Mouse (Mus musculus) mesoderm, embryonic 11.5 days (tissue): Measurements from ENCODE around the gene Crnkl1.
A peak's percentile ranks its signal among the peaks of the same experiment; 100 is the strongest.
"Not testable (repeated sequence)": the region's sequence is repeated elsewhere in the genome, so short reads cannot be mapped to it uniquely, and the experiment has no call there.

ENCODE experiments used
- DNase-seq: peaks from one replicate; pipeline ENCODE4 v3.0.0-alpha.2; 2012; ENCODE audit warnings: low read depth, low spot score

The Crnkl1 gene

DNA sequence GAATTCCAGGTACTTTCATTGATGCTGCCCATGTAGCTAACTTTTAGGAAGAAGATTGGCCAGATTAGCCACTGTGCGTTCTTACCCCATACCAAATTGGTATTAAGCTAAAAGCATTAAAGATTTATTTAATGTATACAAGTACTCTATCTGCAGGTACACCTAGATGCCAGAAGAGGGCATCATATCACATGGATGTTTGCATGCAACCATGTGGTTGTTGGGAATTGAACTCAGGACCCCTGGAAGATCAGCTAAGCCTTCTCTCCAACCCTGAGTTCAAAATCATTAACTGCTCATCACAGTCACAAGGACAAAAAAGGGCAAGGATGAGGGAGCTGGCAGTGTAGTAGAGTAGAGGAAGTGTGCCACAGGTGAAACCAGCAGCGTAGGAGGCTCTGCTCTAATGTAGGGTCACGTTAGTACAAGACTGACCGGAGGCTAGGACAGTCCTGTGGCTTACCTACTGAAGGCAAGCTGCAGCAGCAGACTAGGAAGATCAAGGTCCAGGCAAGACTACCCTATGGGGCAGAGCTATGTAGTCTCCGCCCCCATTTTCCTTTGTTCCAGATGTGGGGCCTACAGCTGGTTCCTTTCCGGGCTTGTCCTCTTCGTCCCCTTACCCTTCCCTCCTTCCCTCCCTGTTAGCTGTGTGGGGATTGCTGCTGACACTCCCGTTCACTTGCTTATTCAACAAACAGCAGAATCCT lies 13.7 kb downstream of the Crnkl1 start:
- DNase-seq, result no peak

DNA sequence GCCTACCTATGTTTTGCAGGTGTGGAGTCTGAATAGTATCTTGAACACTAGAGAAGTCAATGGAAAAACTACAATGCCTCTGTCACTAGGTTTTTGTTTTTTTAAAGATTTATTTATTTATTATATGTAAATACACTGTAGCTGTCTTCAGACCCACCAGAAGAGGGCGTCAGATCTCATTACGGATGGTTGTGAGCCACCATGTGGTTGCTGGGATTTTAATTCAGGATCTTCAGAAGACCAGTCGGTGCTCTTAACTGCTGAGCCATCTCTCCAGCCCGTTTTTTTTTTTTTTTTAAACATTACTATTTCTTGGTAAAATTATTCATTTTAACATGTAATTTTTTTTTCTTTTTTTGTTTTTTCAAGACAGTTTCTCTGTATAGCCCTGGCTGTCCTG lies 28.9 kb downstream of the Crnkl1 start:
- not testable (repeated sequence) for DNase-seq

DNA sequence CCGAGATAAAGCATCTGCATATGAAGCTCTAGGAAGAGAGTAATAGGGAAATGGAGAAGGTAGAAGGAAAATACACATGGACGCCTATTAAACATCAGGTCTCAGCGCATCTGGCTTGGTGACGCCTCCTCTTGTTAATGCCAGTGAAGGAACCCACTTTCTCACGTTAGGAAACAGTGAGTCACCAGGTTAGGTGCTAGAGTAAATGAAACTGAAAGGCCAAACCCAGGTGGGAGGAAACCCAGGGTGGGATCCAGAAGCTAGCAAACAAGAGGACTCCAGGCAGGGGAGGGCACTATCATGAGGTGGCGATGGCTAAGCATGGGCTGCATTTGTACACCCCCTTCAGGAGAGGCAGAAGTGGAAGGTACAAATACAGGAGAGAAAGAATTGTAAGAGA lies 29.7 kb downstream of the Crnkl1 start:
- DNase-seq, result no peak

DNA sequence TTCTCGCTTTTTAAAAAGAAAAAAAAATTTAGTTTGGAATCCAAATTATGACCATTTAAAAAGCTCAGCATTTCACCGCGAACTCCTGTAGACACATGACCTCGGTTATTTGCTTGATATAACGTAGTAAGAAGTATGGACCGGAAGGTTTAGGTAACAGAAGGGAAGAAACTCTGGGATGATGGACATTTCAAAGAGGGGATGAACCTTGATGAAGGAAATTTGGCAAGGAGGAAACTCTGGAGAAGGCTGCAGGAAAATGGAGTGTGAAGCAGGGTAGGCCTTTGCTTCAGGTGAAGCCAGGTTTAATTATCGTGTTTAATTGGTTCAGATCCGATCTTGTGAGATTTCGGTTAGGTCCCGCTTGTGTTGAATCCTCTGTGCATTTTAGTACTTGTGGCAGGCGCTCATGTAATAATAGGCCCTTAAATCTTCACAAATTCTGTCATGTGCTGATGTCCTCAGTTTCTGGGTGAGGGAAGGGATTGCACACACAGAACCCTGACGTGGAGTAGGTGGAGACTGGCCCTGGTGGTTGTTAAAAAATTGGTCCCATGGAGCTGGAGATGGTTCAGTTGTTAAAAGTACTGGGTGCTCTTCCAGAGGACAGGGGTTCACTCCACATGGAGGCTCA lies 30.7 kb downstream of the Crnkl1 start:
- DNase-seq, result no peak

DNA sequence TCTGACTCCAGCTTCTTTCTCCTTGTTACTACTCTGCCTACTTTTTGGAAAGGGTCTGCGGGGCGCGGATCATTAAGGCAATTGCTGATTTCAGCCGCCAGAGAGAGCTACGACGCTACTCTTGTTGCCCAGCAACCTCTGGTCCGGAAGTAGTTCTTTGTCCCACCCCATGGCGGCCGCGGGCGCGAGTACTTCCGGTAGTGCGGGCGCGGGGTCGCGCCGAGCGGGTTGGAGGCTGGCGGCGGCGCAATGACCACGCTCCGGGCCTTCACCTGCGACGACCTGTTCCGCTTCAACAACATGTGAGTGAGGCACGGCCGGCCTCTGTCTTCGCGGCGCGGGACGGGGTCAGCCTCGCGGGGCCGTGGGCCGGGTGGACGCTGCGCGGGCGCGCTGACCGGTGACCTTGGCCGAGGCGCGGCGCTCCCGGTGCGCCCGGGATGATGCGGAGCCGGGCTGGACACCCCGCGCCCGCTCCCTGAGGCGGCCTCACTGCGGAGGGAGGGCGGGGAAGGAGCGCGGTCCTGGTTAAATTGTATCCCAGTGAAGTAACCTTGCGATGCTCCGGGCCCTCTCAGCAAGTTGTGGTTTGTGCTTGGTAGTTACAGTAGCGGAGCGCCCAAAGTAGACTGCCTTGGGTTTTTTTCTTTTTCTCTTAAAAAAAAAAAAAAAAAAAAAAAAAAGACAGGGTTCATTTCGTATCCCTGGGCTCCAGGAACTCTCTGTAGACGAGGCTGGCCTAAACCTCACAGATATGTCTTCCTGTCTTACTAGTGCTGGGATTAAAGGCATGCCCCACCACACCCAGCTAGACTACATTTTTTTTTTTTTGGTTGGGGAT lies 31.5 kb downstream of the Crnkl1 start:
- peak; percentile 93 for DNase-seq

DNA sequence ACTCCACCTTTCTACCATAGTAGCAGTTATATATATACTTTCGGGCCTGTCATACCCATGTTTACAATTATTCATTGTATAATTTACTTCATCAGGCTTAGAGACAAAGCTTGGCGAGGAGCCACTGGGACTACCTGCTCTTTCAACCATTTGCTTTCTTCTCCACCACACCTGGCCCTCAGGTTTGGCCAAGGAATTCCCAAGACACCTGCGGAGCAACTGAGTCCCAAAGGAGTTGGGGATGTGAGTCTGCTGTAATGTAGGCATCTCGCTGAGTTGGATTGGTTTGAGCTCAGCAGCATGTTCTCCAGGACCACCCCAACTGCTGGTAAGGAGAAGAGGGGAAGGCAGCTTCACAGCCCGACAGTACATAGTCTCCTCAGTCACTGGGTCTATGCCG lies 33.0 kb downstream of the Crnkl1 start, which contains the start of gene Naa20:
Gene Naa20 (plus strand): TSS at position 239 of the 400 bp plus-strand sequence.
- DNase-seq, result no peak

DNA sequence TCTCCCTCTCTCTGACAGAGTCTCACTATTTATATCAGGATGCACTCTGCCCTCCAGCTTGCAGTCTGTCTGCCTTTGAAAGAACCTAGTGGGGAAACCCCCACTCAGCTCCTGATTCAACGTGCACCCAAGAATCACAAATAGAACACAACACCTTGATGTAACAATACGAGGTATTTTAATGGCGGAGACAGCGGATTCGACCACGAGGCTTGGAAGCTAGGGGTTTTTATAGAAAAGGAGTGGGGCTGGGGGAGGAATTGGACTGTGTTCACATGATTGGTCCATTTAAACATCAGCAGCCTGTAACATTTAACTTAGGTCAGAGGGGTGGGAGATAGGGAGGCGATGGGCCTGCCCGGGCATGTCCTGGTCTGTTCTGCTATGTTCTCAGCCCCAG lies 34.5 kb downstream of the Crnkl1 start:
- not testable (repeated sequence) for DNase-seq

DNA sequence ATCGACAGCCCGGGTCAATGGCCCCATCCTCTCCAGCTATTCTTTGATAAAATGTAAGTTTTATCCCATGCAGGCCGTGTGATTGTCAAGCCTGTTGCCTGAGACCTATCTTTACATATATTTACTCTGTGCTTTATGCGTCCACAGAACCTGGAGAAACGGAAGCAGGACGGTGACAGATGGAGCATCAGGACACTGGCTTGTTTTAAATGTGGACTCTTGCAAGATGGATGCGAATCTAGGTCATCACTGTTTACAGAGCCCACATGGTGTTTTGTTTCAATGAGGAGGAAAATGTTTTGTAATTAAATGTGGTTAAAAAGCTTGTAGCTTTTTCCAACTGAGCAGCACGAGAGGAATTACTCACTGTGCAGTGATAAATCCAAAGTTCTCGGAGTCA lies 36.7 kb downstream of the Crnkl1 start:
- no peak for DNase-seq

DNA sequence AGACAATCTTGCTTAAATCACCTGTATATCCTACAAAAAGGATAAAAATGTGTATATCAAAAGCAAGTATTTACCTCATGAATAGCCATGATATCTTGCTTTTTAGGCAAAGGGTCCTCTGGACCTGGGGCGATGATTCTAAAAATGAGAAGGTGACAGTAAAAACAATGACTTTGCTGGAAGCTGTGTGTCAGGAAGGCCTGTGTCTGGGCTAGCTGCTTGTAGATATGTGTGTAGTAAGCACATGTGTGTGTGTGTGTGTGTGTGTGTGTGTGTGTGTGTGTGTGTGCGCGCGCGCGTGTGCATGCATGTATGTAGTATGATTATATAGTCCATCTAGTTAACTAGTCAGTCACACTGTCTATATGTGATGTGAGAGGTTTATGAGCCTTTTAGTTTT lies 41.1 kb downstream of the Crnkl1 start:
- DNase-seq, result no peak

DNA sequence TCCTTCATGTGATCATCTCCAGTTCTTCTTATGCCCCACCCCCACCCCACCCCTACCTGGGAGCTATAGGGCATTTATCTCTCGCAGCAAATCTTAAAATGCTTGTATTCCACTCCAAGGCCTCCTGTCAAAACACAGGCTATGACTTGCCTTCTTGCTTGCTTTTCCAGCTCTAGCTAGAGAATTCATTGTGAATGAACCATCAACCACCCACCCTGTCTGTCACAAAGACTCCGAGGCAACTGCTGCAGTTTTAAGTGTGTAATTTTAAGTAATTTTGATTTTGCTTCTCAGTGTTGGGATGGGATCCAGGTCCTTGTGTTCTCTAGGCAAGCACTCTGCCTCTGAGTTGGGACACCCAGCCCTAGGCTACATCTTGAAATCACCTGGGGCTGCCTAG lies 44.2 kb downstream of the Crnkl1 start:
- DNase-seq, result no peak

DNA sequence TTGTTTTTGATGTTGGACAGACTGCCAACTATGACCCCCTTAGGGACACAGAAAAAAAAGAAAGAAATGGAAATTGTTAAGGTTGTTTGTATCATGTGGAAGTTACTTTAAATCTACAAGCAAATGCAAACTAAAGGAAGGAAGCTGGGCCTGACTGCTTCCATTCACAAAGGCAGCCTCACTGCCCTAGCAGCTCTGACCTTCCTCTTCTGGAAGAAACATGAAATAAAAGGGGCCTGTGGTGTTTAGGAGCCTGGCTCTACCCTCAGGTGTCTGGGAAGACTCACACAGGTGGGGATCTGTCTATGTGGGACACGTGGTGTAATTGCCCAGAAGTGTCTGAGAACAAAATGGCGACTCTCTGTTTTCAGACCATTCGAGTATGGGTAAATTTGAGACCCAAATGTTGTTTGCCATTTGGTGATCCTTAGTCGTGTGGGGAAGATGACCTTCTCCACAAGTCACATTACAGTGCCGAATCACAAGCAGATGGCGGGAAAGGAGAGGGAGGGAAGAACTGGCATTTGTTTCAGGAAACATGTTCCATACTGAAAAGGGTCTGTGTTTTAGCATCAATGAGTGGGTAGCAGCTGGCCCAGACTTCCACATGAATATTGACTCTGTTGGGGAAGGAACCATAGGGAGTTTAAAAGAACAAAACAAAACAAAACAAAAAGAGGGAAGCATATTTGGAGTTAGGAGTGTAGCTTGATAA lies 45.9 kb downstream of the Crnkl1 start:
- no peak for DNase-seq

DNA sequence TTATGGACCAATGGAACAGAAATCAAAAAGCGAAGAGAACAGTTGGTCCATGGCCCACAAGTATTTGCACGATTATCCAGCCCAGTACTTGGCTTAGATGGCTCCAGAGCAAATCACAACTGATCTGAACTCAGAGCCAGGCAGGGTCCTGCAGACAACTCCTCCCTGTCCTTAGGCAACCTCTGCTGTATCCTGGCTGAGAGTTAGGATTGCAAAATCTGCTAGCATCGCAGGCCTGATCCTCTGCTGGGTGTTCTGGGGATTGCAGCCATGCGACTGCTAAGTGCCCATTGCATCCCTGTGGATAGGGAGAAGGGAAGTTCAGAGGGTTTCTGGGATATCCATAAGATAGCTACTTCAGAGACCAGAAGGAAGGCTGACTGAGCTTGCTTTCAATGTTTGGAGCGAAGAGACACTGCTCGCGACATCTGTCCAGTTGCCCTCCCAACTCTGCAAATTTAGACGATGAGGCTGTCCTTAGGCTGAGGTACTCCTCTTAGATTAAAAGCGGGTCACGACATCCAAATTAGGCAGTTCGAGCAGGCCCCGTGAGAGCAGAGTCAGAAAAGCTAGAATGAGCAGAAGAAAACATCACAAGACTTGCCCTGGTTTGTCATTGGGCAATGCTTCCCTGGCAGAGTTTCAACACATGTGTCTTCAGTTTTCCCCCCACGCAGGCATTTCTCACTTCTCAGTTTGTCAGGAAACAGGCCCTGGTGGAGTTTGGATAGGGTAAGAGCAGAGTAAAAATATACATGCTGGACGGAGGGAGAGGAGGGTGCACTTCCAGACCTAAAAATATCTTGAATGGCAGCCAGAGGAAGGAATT lies 46.7 kb downstream of the Crnkl1 start:
- DNase-seq, result no peak

DNA sequence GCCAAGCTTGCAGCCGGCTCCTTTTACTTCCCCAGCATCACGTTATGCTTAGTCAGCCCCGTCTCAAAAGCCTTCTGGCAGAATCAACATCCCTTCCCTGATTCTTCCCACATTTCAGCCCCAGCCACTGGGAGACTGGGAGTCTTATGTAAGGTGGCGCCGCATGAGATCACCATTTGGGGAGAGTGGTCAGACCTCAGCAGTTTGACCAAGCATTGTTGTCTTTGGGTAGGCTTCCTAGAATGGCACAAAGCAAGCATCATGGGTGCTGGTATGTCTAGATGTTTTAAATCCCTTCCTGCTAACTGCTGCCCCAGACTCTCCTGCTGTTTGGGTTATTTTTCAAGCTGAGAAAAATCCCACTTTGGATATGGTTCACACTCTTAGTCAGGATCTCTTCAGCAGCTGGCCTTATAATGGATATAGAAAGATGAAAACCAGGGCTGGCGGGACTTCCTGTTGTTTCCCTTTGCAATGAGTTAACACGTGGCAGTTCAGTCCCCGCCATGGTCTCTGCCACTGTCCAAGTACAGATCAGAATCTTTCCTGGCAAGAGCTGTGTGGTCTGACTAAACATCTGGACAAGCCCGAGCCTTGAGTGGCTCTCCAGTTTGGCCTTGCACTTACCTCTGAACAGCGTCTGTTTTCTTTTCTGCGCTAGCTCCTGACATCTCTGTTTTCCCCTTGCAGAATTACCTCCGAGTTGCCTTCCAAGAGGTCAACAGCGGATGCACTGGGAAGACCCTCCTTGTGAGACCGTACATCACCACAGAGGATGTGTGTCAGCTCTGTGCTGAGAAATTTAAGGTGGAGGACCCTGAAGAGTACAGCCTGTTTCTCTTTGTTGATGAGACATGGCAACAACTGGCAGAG lies 49.7 kb downstream of the Crnkl1 start:
- DNase-seq, result no peak

DNA sequence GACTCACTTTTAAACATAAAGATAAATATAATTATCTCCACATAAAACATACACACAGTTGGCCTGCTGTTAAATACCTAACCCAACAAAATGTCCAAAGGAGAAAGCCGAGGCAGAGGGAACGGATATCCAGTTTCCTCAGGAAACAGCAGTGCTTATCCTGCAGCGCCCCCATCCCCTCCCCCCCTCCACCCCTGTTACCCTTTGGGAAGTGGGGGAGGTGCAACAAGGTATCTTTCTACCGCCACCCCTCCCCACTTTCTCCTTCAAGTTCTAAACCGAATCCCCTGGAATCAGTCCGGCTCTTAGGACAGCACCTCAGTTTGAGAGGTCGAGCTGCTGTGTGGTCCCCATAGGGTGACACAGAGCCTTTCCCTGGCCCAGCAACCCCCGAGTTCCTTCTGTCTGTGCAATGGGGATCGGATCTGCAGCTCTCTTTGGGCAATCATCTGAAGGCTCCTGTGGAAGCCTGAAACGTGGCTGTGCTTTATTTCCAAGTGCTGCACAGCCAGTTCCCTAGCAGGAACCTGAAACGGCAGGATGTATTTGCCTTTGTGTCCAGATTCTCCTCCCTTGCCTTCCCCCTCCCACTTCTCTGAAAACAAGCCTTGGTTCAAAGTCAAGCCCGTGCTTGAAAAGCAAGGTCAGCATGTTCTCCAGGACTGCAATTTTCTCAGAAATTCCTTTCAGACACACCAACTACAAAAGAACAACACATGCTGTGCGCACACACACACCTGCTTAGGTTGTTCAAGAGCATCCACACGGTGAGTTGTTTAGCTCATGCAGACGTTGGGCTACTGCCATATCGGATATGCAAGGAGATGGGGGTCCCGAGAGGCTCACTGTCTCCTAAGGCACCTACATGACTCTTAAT lies 50.5 kb downstream of the Crnkl1 start:
- DNase-seq, result no peak

DNA sequence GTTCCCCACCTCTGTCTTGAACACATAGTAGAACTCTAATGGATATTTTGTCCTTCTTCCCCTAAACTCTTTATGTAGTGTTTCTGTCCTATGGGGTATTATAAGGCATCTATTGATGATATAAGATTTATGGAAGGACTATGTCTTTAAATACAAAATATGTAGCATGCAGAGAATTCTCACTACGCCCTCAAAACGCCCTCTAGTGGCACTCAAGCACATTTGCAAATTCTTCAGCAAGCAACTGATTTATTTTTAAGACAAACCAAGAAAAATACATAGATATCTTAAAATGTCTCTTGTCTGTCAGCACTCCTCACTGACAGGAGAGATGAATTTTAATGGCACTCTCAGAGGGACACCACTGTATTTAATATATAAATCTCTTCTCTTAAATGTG lies 52.4 kb downstream of the Crnkl1 start:
- no peak for DNase-seq

DNA sequence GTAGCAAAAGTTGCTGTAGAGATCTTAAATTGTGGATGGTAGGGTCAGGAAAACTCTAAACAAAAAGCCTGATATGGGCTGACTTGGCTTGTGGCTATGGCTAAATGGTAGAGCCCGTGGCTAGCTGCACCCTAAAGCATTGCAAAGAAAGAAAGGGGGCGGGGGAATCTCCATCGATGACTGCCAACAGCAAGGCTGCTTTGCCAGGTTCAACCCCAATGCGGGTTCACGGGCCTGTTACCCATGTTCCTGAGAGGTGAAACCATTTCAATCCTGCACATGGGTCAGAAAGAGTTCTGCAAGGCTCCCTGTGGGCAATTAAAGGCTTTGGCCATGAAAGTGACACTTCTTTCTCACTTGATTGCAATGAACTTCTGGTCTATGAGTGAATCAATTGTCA lies 52.9 kb downstream of the Crnkl1 start:
- no peak for DNase-seq

DNA sequence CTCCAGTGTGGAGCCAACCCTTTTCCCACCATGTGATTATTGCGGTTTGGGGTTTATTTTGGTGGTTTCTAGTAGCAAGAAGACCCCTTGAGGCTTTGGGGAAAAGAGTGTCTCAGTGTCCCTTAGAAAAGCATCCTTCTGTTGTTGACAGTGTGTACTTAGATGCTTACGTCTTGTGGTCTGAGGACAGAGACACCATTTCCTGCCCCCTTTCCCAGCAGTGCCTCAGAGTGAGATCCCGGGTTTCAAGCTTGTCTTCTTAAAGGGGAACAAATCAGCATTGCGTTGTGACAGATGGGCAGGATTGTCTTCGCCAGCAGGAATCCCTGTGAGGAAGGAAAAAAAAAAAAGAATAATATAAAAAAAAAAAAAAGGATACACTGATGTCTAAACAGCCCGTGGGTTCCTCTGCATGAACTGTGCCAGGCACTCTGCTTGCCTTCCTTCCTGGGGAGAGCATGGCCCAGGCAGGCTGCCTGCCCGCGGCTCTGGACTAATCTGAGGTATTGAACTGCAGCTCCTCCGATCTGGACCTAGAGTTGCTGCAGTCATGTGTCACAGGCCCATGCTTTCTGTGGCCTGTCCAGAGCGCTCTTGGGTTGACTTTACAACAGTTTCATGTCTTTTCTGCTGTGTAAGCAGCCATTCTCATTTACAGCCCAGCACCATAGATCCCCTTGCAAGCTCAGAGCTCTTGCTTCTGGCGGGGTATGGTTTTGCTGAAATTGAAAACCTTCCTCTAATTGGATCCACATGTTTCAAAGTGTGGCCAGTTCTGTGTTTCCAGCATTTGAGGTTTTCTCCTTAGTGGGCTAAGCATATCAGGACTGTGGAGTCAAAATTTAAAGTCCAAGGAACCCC lies 53.7 kb downstream of the Crnkl1 start:
- peak; percentile 71 for DNase-seq

DNA sequence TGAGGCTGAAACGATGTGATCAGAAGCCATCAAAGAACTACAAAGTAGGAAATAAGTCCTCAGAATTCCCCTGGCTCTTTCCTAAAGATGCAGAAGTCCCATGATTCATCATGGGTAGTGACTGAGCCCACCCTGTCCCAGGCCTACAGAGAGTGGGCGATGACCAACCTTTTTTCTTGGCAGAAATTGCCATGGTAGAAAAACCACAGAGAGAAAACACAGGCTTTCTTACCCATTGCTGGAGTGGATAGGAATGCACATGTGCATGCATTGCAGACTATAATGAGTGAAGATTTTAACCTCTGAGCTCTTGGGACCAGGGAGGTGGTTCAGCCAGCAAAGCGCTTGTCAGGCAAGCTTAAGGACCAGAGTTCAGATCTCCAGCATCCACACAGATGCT lies 57.6 kb downstream of the Crnkl1 start:
- no peak for DNase-seq
